In the genomic region with DNA sequence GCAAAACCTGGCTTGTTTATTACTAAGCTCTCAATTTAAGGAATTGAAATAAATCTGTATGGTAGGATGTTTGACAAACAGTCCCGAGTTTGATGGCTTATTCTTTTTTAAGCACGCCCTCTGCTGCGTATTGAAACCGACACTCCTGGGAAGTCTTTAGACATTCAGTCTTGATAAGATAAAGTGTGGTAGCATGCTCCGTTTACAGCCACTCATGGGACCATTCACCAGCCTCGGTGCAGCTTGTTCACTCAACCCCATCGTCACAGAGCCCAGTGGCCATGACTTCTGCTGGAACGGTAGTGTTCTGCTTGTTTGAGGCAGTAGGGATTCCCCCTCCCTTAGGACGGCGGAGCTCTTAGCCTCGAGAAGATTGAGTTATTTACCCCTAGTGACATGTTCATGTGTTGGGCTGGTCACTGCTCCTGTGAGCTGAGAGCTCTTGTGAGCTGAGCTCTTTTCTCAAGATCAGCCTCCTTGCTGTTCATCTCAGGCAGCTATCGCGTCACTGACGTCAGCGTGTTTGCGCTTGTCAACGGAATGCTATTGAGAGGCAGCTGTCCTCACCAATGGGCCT, we compare ENCODE assay signal across 20 mouse cellular contexts. TPM values are rescaled to one million over a fixed set of nuclear protein-coding genes. Genes with fewer than 3 reads are reported as not detected.
DNase-seq lines count a peak whose midpoint lies in the region; ATAC-seq and TF ChIP-seq lines count a peak whose summit lies in the region.
"Had no signal": no experiment of that assay in that cellular context is flagged by ENCODE, and none has a peak within 500 bp of the region (broad histone marks: within the 10 kb centered on the region; RNA-seq: fewer than 3 reads in every experiment).

No protein-coding gene starts in this region.

- H3K9ac ChIP-seq in heart, embryonic 14.5 days (ENCODE audit: low read length) = no peak overlapping the region
- H3K9ac ChIP-seq in lung, embryonic 16.5 days (ENCODE audit: low read length) = no peak overlapping the region
- H3K9ac ChIP-seq: hindbrain, embryonic 15.5 days; kidney, embryonic 15.5 days; limb, embryonic 12.5 days; liver, embryonic 15.5 days had no signal

- H3K9me3 ChIP-seq in heart, embryonic 14.5 days (ENCODE audit: control insufficient read depth, low read length) = no peaks in the 10 kb centered on the region
- H3K9me3 ChIP-seq in lung, embryonic 16.5 days (ENCODE audit: control insufficient read depth, low read length) = no peaks in the 10 kb centered on the region
- H3K9me3 ChIP-seq: forebrain, embryonic 10.5 days; G1E; hindbrain, embryonic 15.5 days; kidney, embryonic 15.5 days; limb, embryonic 12.5 days; liver, embryonic 15.5 days had no signal

- TF ChIP-seq POLR2A in testis, adult 2 months (IDR thresholded peaks at IDR 0.05; ENCODE audit: control insufficient read depth, low read depth, low read length) = no peak

- peaks cover 5% of the 10 kb centered on the region in 2 experiments; a peak in 3 of 4 replicates for H3K4me1 ChIP-seq in heart, embryonic 14.5 days (ENCODE audit: control insufficient read depth in 2 of 2, insufficient read depth in 2 of 2, low read length in 2 of 2)
- H3K4me1 ChIP-seq in testis, adult 2 months (ENCODE audit: control insufficient read depth, insufficient read depth, low read length) = no peaks in the 10 kb centered on the region
- no peaks in the 10 kb centered on the region for H3K4me1 ChIP-seq in lung, embryonic 16.5 days (replicated peaks; ENCODE audit: control insufficient read depth, insufficient read depth, low read length)
- H3K4me1 ChIP-seq: hindbrain, embryonic 15.5 days; kidney, embryonic 15.5 days; limb, embryonic 12.5 days; liver, embryonic 15.5 days had no signal

- intact Hi-C loops in heart, postnatal 36 days (cut with DNase I) = no loop called here

- no peaks in the 10 kb centered on the region for H3K36me3 ChIP-seq in heart, embryonic 14.5 days (ENCODE audit: control insufficient read depth, insufficient read depth, low read length)
- no peaks in the 10 kb centered on the region for H3K36me3 ChIP-seq in testis, adult 2 months (ENCODE audit: control insufficient read depth, insufficient read depth, low read length)
- no peaks in the 10 kb centered on the region for H3K36me3 ChIP-seq in lung, embryonic 16.5 days (ENCODE audit: control insufficient read depth, insufficient read depth, low read length)
- H3K36me3 ChIP-seq: forebrain, embryonic 10.5 days; G1E; hindbrain, embryonic 15.5 days; kidney, embryonic 15.5 days; limb, embryonic 12.5 days; liver, embryonic 15.5 days had no signal

- no peak for ATAC-seq in heart, embryonic 14.5 days (ENCODE audit: insufficient number of reproducible peaks, insufficient read depth, low FRiP score, low read depth)
- ATAC-seq in lung, embryonic 16.5 days (ENCODE audit: low read depth) = no peak
- ATAC-seq in frontal cortex, adult (ENCODE audit: low TSS enrichment) = no peak

- peak overlapping the region; percentile 16 to 33 for H3K4me3 ChIP-seq in heart, embryonic 14.5 days (ENCODE audit: control insufficient read depth in 1 of 2, insufficient read depth in 1 of 2, low read depth in 1 of 2, low read length in 2 of 2)
- peak overlapping the region; percentile 27 for H3K4me3 ChIP-seq in testis, adult 2 months (ENCODE audit: control insufficient read depth, low read depth, low read length)
- peak overlapping the region; percentile 18; the same call in 1 of the 2 replicates for H3K4me3 ChIP-seq in lung, embryonic 16.5 days (ENCODE audit: low read length)
- H3K4me3 ChIP-seq: forebrain, embryonic 10.5 days; hindbrain, embryonic 15.5 days; kidney, embryonic 15.5 days; limb, embryonic 12.5 days; liver, embryonic 15.5 days had no signal

- no peaks in the 10 kb centered on the region for H3K27me3 ChIP-seq in heart, embryonic 14.5 days (ENCODE audit: control insufficient read depth, insufficient read depth, low read length)
- no peaks in the 10 kb centered on the region for H3K27me3 ChIP-seq in testis, adult 2 months (ENCODE audit: control insufficient read depth, insufficient read depth, low read length)
- H3K27me3 ChIP-seq in lung, embryonic 16.5 days (ENCODE audit: control insufficient read depth, insufficient read depth, low read depth, low read length) = no peaks in the 10 kb centered on the region
- H3K27me3 ChIP-seq: hindbrain, embryonic 15.5 days; kidney, embryonic 15.5 days; limb, embryonic 12.5 days; liver, embryonic 15.5 days had no signal

- WGBS in heart, embryonic 14.5 days = 22% methylated on average over 17 of the region's 17 CpGs
- WGBS in lung, embryonic 16.5 days = 33% methylated on average over 17 of the region's 17 CpGs

- peak overlapping the region; percentile 66 for H3K4me2 ChIP-seq in heart, embryonic 14.5 days (ENCODE audit: low read length)
- peak overlapping the region; percentile 52 for H3K4me2 ChIP-seq in lung, embryonic 16.5 days (ENCODE audit: low read depth, low read length)
- H3K4me2 ChIP-seq: hindbrain, embryonic 15.5 days; kidney, embryonic 15.5 days; limb, embryonic 12.5 days; liver, embryonic 15.5 days had no signal

- TF ChIP-seq CTCF in testis, adult 2 months (IDR thresholded peaks at IDR 0.05; ENCODE audit: control insufficient read depth, insufficient read depth, insufficient replicate concordance, low read depth, low read length) = no peak

- H3K27ac ChIP-seq in heart, embryonic 14.5 days (replicated peaks in 1 of 2; ENCODE audit: control insufficient read depth in 1 of 2, insufficient read depth in 1 of 2, low read depth in 2 of 2, low read length in 2 of 2) = no peak overlapping the region
- no peak overlapping the region for H3K27ac ChIP-seq in testis, adult 2 months (ENCODE audit: control insufficient read depth, insufficient read depth, low read depth, low read length)
- no peak overlapping the region for H3K27ac ChIP-seq in lung, embryonic 16.5 days (ENCODE audit: low read length)
- H3K27ac ChIP-seq: forebrain, embryonic 10.5 days; hindbrain, embryonic 15.5 days; kidney, embryonic 15.5 days; limb, embryonic 12.5 days; liver, embryonic 15.5 days had no signal

- no peak for DNase-seq in heart, postnatal 36 days
- DNase-seq in testis, postnatal 10 days (ENCODE audit: low spot score) = no peak
- no peak for DNase-seq in urinary bladder, postnatal 25 days (ENCODE audit: low spot score)
- DNase-seq: cerebellum, adult 8-10 months; gastrocnemius, postnatal 36 days; layer of hippocampus, postnatal 36 days; retina, postnatal 1 day had no signal

RNA-seq across cellular contexts. Expression of a gene that starts 44.6 kb away (rescaled TPM):
- 0.36 and 0.43 TPM in 2 replicates for polyA plus RNA-seq in heart, embryonic 14.5 days (2014; fragmentation: Nextera tagmentation; extraction: Ambion mirVana)
- total RNA-seq in heart, postnatal 36 days (2021) = under 1 TPM in 1 of 2 experiments, not detected in 1; 0.08 TPM
- 0.14 and 1.0 TPM in 2 replicates for polyA plus RNA-seq in testis, adult 2 months (2012; rRNA removed)
- polyA plus RNA-seq in lung, embryonic 16.5 days (2015; fragmentation: Nextera tagmentation; extraction: Ambion mirVana) = 0.70 and 1.0 TPM in 2 replicates
- total RNA-seq: adrenal gland, adult 18-20 months; gastrocnemius, postnatal 36 days; megakaryocyte-erythroid progenitor cell, adult 5-6 weeks had no signal
- polyA plus RNA-seq: embryonic facial prominence, embryonic 14.5 days; forebrain, embryonic 10.5 days; G1E; limb, embryonic 12.5 days; liver, embryonic 15.5 days had no signal
